Mouse (Mus musculus) CH12.LX (cell line): ENCODE data around the gene Ccdc83. TPM values are rescaled to one million over a fixed set of nuclear protein-coding genes. Genes with fewer than 3 reads are reported as not detected.

ENCODE experiments used
- DNase-seq: peaks from one replicate; pipeline ENCODE4 v3.0.0-alpha.2; 2013; ENCODE audit errors: extremely low read depth
- H3K27ac ChIP-seq: 2 replicates; pipeline ENCODE4 v1.5.1; 2012; ENCODE audit warnings: low read depth, mild to moderate bottlenecking, control low read depth, moderate library complexity; ENCODE audit not compliant: insufficient read depth
- H3K27me3 ChIP-seq: replicated peaks from 2 replicates; pipeline ENCODE3; 2012; ENCODE audit warnings: inconsistent platforms
- H3K36me3 ChIP-seq, 2 experiments: replicated peaks in 1 of 2; 2 replicates each; pipeline versions ENCODE3 to v1.6.1; 2012; ENCODE audit warnings: inconsistent platforms in 1 of 2, low read length in 1 of 2, mild to moderate bottlenecking in 1 of 2, mixed read lengths in 1 of 2, moderate library complexity in 1 of 2; ENCODE audit not compliant: control insufficient read depth in 1 of 2, insufficient read depth in 1 of 2
- H3K4me1 ChIP-seq, 2 experiments: 2 replicates each; pipeline ENCODE4 v1.6.1; 2012; ENCODE audit warnings: inconsistent platforms in 1 of 2, moderate library complexity in 1 of 2; ENCODE audit not compliant: insufficient read depth in 2 of 2, control insufficient read depth in 1 of 2
- H3K4me2 ChIP-seq: 2 replicates; pipeline ENCODE4 v1.6.1; 2012; ENCODE audit warnings: low read depth, mild to moderate bottlenecking, control low read depth; ENCODE audit not compliant: poor library complexity, insufficient read depth, severe bottlenecking
- H3K4me3 ChIP-seq, 3 experiments: fragments of 150-350 bp in 1 of 3; sonication (generic) in 1 of 3; replicated peaks in 1 of 3; 2 replicates each; pipeline versions ENCODE3 to v1.5.1; 2011 to 2012; ENCODE audit warnings: low read depth in 2 of 3, low read length in 2 of 3, mild to moderate bottlenecking in 2 of 3, moderate library complexity in 2 of 3, control low read depth in 1 of 3, improper control_type of control experiment in 1 of 3, inconsistent platforms in 1 of 3, mixed read lengths in 1 of 3; ENCODE audit not compliant: poor library complexity in 1 of 3
- H3K79me2 ChIP-seq: replicated peaks from 2 replicates; pipeline ENCODE4 v1.6.1; 2012; ENCODE audit warnings: mild to moderate bottlenecking, moderate library complexity; ENCODE audit not compliant: control insufficient read depth, poor library complexity, insufficient read depth, severe bottlenecking; ENCODE audit errors: extremely low read depth
- H3K9ac ChIP-seq: 2 replicates; pipeline ENCODE4 v1.6.1; 2012; ENCODE audit warnings: low read depth, mild to moderate bottlenecking, control low read depth, moderate library complexity; ENCODE audit not compliant: insufficient read depth
- H3K9me3 ChIP-seq: replicated peaks from 2 replicates; pipeline ENCODE3; 2012; ENCODE audit warnings: low read length, inconsistent platforms, mixed read lengths
- CHD1 ChIP-seq: IDR thresholded peaks from 2 replicates; pipeline ENCODE4 v1.6.1; 2012; ENCODE audit warnings: low read depth, low read length, improper control_type of control experiment, inconsistent platforms
- CHD2 ChIP-seq: IDR thresholded peaks from 2 replicates; pipeline ENCODE4 v1.6.1; 2011; ENCODE audit warnings: low read length, improper control_type of control experiment
- CTCF ChIP-seq, 2 experiments: IDR thresholded peaks in 1 of 2; conservative IDR thresholded peaks in 1 of 2; 2 replicates each; pipeline ENCODE4 v1.5.1; 2011 to 2012; ENCODE audit warnings: low read depth in 2 of 2, low read length in 2 of 2, improper control_type of control experiment in 1 of 2, inconsistent platforms in 1 of 2, mild to moderate bottlenecking in 1 of 2, moderate library complexity in 1 of 2
- E2F4 ChIP-seq: IDR thresholded peaks from 2 replicates; pipeline ENCODE4 v1.6.1; 2011; ENCODE audit warnings: low read depth, low read length, improper control_type of control experiment; ENCODE audit not compliant: insufficient replicate concordance
- ETS1 ChIP-seq: conservative IDR thresholded peaks from 2 replicates; pipeline ENCODE4 v1.6.1; 2012; ENCODE audit warnings: low read depth, mild to moderate bottlenecking, inconsistent platforms, low read length, improper control_type of control experiment, moderate library complexity
- GABPA ChIP-seq: IDR thresholded peaks from 2 replicates; pipeline ENCODE4 v1.6.1; 2012; ENCODE audit warnings: low read depth, low read length, improper control_type of control experiment, inconsistent platforms; ENCODE audit not compliant: insufficient replicate concordance
- IRF4 ChIP-seq: IDR thresholded peaks from 2 replicates; pipeline ENCODE4 v1.6.1; 2014; ENCODE audit warnings: low read depth, mild to moderate bottlenecking, inconsistent platforms, low read length, improper control_type of control experiment
- KAT2A ChIP-seq: IDR thresholded peaks from 2 replicates; pipeline ENCODE4 v1.6.1; 2012; ENCODE audit warnings: low read length, improper control_type of control experiment, inconsistent platforms; ENCODE audit not compliant: insufficient replicate concordance
- MXI1 ChIP-seq: IDR thresholded peaks from 2 replicates; pipeline ENCODE4 v1.6.1; 2011; ENCODE audit warnings: mild to moderate bottlenecking, low read depth, low read length, improper control_type of control experiment
- PAX5 ChIP-seq: IDR thresholded peaks from 2 replicates; pipeline ENCODE4 v1.6.1; 2012; ENCODE audit warnings: low read length, inconsistent platforms, mixed read lengths
- POLR2A ChIP-seq: IDR thresholded peaks from 2 replicates; pipeline ENCODE4 v1.6.1; 2011; ENCODE audit warnings: low read depth, mild to moderate bottlenecking, improper control_type of control experiment, low read length
- RAD21 ChIP-seq: IDR thresholded peaks from 2 replicates; pipeline ENCODE4 v1.6.1; 2011; ENCODE audit warnings: low read depth, mild to moderate bottlenecking, low read length, improper control_type of control experiment, moderate library complexity
- RCOR1 ChIP-seq: conservative IDR thresholded peaks from 2 replicates; pipeline ENCODE4 v1.6.1; 2012; ENCODE audit warnings: low read depth, mild to moderate bottlenecking, inconsistent platforms, low read length, improper control_type of control experiment
- SIN3A ChIP-seq: IDR thresholded peaks from 2 replicates; pipeline ENCODE4 v1.6.1; 2012; ENCODE audit warnings: low read length, improper control_type of control experiment, inconsistent platforms
- SMC3 ChIP-seq: IDR thresholded peaks from 2 replicates; pipeline ENCODE4 v1.6.1; 2011; ENCODE audit warnings: low read depth, low read length, improper control_type of control experiment
- TBP ChIP-seq: conservative IDR thresholded peaks from 2 replicates; pipeline ENCODE4 v1.6.1; 2011; ENCODE audit warnings: low read depth, low read length, improper control_type of control experiment
- TCF12 ChIP-seq: IDR thresholded peaks from 2 replicates; pipeline ENCODE4 v1.6.1; 2014; ENCODE audit warnings: low read depth, mild to moderate bottlenecking, inconsistent platforms, low read length, improper control_type of control experiment
- ZKSCAN1 ChIP-seq: IDR thresholded peaks from 2 replicates; pipeline ENCODE4 v1.6.1; 2012; ENCODE audit warnings: low read depth, inconsistent platforms, low read length, improper control_type of control experiment, borderline replicate concordance
- ZMIZ1 ChIP-seq: IDR thresholded peaks from 2 replicates; pipeline ENCODE4 v1.6.1; 2012; ENCODE audit warnings: low read depth, mild to moderate bottlenecking, inconsistent platforms, low read length, improper control_type of control experiment
- ZNF384 ChIP-seq: IDR thresholded peaks from 2 replicates; pipeline ENCODE4 v1.6.1; 2012; ENCODE audit warnings: low read depth, low read length, improper control_type of control experiment, inconsistent platforms
- dilution Hi-C: fragments of 300-500 bp; cut with MboI; formaldehyde crosslinking; loops from 2 replicates; pipeline ENCODE4 v1.14.3; 2020; ENCODE audit warnings: low sequenced_read_pairs; ENCODE audit not compliant: extremely low pct_unique_long_range_greater_than_20kb, extremely low pct_ligation_motif_present
- in situ Hi-C: fragments of 300-500 bp; cut with MboI; formaldehyde crosslinking; loops from 3 replicates; pipeline ENCODE4 v1.14.3; 2019; ENCODE audit warnings: low sequenced_read_pairs, low pct_ligation_motif_present, low pct_unique_long_range_greater_than_20kb, mixed read lengths
- polyA plus RNA-seq: library from polyadenylated mRNA; unstranded; fragments of >175 nt; gene quantifications from 2 replicates; pipeline ENCODE4 v1.2.1, GENCODE M21; 2012; ENCODE audit warnings: low read depth; ENCODE audit not compliant: insufficient read length
- total RNA-seq, 2 experiments: library from RNA; depleted of rRNA; stranded (reverse); fragments of 300-350 nt in 1 of 2; fragments of >200 nt in 1 of 2; gene quantifications; 2 replicates each; pipeline ENCODE4 v1.2.3; 2012 to 2014

Gene Ccdc83
- total and polyA plus RNA-seq, 3 experiments: not detected

DNA sequence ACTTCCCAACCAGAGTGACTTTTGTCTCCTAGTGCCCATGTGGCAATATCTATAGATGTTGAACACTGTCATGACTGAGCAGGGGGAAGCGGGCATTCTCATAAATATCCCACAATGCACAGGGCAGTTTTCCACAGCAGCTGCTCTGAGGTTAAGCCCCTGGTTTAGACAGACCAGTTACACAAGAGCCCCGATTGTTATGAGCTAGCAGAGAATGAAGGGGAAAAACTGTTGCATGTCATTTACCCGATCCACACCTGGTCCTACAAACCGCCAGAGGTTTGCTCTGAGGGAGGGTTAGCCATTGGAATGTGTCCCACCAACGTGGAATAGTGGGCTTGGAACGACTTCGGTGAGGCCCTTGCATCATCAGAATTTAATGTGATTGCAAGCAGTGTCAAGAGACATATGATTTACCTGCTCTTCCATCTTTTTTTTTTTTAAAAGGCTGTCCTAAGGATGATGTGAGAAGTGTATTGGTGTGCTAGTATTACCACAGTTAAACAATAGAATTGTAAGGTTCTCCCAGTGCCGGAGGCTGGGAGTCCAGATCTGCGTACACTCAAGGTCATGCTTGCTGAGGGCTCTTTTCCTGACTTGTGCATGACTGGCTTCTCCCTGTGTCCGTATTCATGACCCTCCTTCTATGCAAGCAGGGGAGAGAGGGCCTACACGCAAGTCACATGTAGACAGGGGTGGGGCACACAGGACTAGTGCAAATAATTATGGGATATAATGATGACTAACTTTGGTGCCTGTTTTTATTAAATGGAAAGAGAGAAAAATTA is 16.4 kb upstream of the Ccdc83 start:
- Histone ChIP-seq H3K4me2 (peak overlapping the region; percentile 22; the same call in 1 of the 2 replicates), H3K27ac (no peak overlapping the region), H3K4me1 (peaks cover 5 to 17% of the 10 kb centered on the region in 2 experiments), H3K4me3 (no peak overlapping the region), H3K27me3 (no peaks in the 10 kb centered on the region), H3K9ac (no peak overlapping the region), H3K36me3 (no peaks in the 10 kb centered on the region), H3K9me3 (no peaks in the 10 kb centered on the region), H3K79me2 (no peaks in the 10 kb centered on the region)
- dilution Hi-C loops (no loop called here), in situ Hi-C loops (loop anchor here (10.0 kb wide), 1 partner anchor 123 kb away; no protein-coding TSS in a partner anchor)
- TF ChIP-seq IRF4 (no peak), ZKSCAN1 (no peak), CHD2 (no peak), TCF12 (0 out of 2 replicates have a peak, but pooled peaks have one; percentile 22)
- peak; percentile 27 for DNase-seq

DNA sequence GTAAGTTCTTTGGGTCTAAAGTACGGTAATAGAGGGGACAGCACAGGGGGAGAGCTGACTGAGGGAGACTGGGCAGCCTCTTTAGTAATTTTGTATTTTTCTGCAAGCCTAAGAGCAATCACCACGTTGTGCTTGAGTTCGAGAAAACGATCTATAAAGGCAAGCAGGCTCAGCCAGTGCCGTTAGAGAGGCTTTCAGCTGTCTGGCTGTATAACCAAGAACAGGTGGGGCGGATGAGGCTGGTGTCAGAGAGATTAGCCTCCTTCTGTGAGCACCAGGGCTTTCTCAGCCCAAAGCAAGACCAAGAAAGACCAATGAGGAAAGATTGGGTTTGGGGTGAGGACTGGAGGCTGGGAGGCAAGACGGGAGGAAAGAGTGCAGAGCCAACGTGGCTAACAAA is 15.3 kb upstream of the Ccdc83 start:
- peak overlapping the region; percentile 10; the same call in 1 of the 2 replicates for H3K4me2 ChIP-seq

More for the DNA sequence above, 15.3 kb upstream of the Ccdc83 start:
- DNase-seq: no peak
- no peak overlapping the region for H3K27ac ChIP-seq
- H3K9ac ChIP-seq: no peak overlapping the region
- TF ChIP-seq RAD21 (no peak), TBP (no peak), KAT2A (no peak), CHD1 (no peak), CHD2 (no peak), PAX5 (no peak), SMC3 (no peak), ZNF384 (no peak), ZMIZ1 (no peak), SIN3A (no peak), POLR2A (no peak), GABPA (no peak), RCOR1 (no peak), TCF12 (no peak), CTCF (conservative IDR thresholded peaks at IDR 0.05 in 1 of 2, IDR thresholded peaks at IDR 0.05 in 1 of 2; ENCODE audit: low read depth in 2 of 2, low read length in 2 of 2) (no peak), E2F4 (no peak), MXI1 (no peak), ETS1 (no peak)
- H3K9me3 ChIP-seq: no peaks in the 10 kb centered on the region
- in situ Hi-C loops: loop anchor here (10.0 kb wide), 1 partner anchor 124 kb away; no protein-coding TSS in a partner anchor
- H3K27me3 ChIP-seq: no peaks in the 10 kb centered on the region
- dilution Hi-C loops: no loop called here
- no peaks in the 10 kb centered on the region for H3K79me2 ChIP-seq
- no peaks in the 10 kb centered on the region for H3K36me3 ChIP-seq
- no peak overlapping the region for H3K4me3 ChIP-seq
- H3K4me1 ChIP-seq: peaks cover 5 to 17% of the 10 kb centered on the region in 2 experiments
